Mouse (Mus musculus): ENCODE data around the gene Rhog.
A peak's percentile ranks its signal among the peaks of the same experiment; 100 is the strongest.

Gene Rhog

DNA sequence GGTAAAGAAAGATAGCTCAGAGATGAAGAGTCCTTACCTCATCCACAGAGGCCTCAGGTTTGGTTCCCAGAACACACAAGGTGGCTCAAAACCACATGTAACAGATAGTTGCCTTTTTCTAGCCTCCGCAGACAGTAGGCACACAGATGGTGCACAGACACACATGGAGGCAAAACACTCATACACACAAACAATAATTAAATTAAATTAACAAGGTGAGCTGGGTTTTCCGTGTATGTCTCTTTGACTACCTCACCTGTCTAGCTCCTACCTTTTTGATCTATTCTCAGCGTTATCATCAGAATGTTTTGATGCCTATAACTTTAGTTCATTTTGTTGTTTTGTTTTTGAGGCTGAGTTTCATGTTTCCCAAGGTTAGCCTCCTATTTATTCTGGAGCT, at the start of gene Rhog:
Gene Rhog (minus strand): TSS at position 101 of the 400 bp plus-strand sequence.
- no peak for DNase-seq

GRCm38 (mm10) chr7:102305596-102305995, 49.7 kb upstream of the Rhog start:
- no peak for DNase-seq

DNA sequence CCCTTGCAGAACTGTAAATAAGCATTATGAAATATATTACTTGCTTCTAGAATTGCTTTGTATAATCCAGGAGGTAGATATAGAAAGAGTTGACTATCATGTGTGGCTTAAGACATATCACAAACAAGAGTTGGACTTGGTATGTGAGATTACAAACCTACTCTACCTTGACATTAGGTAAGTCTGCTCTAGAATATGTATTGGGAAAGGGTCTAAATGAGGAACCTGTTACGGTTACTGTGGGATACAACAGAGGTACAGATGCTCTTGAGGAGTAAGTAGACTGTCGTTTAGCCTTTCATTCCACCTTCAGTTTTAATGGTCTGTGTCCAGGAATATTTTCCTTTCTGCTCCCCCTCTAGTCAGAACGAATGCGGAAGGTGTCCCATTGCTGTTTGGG, 46.6 kb upstream of the Rhog start:
- DNase-seq, result no peak

GRCm38 (mm10) chr7:102300761-102301160, 44.9 kb upstream of the Rhog start:
- DNase-seq, result no peak

GRCm38 (mm10) chr7:102293234-102293633, 37.4 kb upstream of the Rhog start:
- DNase-seq, result no peak

DNA sequence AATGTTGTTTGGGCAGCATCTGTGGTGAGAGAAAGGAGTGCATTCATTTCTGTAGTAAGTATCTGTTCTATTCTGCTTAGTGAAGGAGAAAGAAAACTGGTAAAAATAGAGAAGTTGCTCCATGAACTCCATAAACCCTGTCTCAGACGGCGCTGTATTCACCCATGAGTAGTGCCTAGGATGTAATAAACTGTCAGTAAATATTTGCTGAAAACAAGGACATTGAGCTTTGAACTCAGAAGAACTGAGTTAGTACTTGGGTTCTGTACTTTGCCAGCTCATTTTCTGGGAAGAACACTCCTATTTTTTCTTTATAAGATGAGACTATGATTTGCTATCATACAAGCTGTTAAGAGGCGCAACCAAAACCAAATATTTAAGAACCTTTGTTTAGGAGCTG, 36.4 kb upstream of the Rhog start:
- DNase-seq, result no peak

GRCm38 (mm10) chr7:102289466-102289865, 33.6 kb upstream of the Rhog start:
- DNase-seq, result no peak

- no peak for DNase-seq
Measured at GRCm38 (mm10) chr7:102282261-102282660, 26.4 kb upstream of the Rhog start.

- DNase-seq, result no peak
Measured at GRCm38 (mm10) chr7:102281403-102281802, 25.5 kb upstream of the Rhog start.

- DNase-seq, result no peak
Measured at GRCm38 (mm10) chr7:102272422-102272948, 16.6 kb upstream of the Rhog start.

GRCm38 (mm10) chr7:102268395-102268748, 12.5 kb upstream of the Rhog start:
- peak; percentile 47 for DNase-seq

- peak; percentile 83 for DNase-seq
Measured at GRCm38 (mm10) chr7:102267601-102268394, 11.9 kb upstream of the Rhog start, which contains the start of gene Stim1. Stim1 (plus strand) TSS chr7:102267806.

GRCm38 (mm10) chr7:102267113-102267579, 11.3 kb upstream of the Rhog start:
- DNase-seq, result peak; percentile 98

DNA sequence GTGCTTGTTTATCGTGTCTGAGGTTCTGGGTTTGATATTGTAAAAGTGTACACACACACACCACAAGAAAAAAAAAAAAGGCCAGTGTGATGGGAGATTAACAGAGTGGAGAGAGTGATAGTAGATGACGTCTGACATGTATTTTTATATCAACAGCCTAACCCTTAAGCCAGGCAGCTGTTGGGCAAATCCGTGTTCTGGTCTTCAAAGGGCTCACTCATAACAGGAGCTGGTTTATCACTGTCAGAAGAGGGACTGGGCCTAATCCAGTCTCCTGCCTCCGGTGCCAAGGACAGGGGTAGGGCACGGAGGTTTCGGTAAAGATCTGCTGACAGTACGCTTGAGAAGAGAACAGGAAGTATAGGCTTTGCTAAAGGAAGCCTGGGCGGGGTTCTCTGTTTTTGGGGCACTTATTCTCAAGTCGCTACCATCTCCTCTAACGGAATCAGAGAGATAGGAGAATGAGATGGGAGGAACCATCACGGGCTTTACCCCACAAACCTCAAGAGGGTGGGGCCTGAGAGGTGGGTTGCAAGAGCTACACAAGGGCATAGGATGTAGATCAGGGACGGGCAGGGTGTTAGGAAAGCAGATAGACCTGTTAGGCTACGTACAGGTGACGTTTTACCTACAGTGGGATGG, 10.7 kb upstream of the Rhog start:
- DNase-seq, result peak; percentile 83

- DNase-seq, result peak; percentile 51
Measured at GRCm38 (mm10) chr7:102266021-102266400, 10.2 kb upstream of the Rhog start.

- DNase-seq, result no peak
Measured at GRCm38 (mm10) chr7:102263020-102263419, 7.2 kb upstream of the Rhog start.

GRCm38 (mm10) chr7:102260518-102260917, 4.7 kb upstream of the Rhog start:
- peak; percentile 57 for DNase-seq

- no peak for DNase-seq
Measured at GRCm38 (mm10) chr7:102259716-102260479, 4.0 kb upstream of the Rhog start.

DNA sequence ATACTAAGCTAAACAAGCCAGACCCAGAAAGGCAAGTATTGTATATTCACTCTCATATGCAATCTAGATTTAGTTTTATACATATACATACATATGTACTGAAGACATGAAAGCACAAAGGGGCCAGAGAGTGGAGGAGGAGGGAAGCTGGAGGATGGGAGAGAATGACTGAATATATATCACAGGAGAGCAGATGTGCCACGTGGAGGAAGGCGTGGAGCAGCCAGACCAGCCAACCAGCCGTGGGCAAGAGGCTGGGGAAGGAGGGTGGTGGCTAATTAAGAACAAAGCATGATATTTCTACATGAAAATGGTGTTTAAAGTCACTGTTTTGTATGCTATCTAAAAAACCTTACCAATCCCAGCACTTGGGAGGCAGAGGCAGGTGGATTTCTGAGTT, 2.9 kb upstream of the Rhog start:
- no peak for DNase-seq

DNA sequence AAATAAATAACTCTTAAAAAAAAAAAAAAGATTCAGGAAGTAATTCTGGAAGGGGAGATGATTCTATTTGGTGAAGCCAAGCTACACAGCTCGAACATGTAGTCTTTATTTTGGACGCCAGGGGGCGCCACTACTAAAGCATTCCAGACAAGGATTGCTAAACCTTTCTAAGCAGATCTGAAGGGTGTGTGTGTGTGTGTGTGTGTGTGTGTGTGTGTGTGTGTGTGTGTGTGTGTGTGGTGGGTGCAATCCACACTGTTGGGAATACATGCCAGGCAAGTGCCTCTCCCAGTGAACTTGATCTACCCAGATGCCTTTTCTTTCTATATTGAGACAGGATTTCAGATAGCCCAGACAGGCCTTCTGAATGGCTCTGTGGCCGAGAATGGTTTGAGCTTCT, 2.3 kb upstream of the Rhog start:
- DNase-seq, result peak; percentile 88

- no peak for DNase-seq
Measured at GRCm38 (mm10) chr7:102256636-102257035, 782 bp upstream of the Rhog start.

GRCm38 (mm10) chr7:102253631-102254030, 2.2 kb downstream of the Rhog start:
- DNase-seq, result no peak

- peak; percentile 97 for DNase-seq
Measured at GRCm38 (mm10) chr7:102250631-102251214, 5.1 kb downstream of the Rhog start.
